Mouse (Mus musculus): ENCODE results near the gene Msl3. TPM values are rescaled to one million over a fixed set of nuclear protein-coding genes. Genes with fewer than 3 reads are reported as not detected.

The Msl3 gene
- polyA plus RNA-seq, 1 experiment from 2014 or later, result 33.7 TPM

- no peak for ATAC-seq (ENCODE audit: insufficient number of reproducible peaks, insufficient read depth, low FRiP score, low TSS enrichment, low read depth)
- Histone ChIP-seq H3K36me3 (peaks cover 19% of the 10 kb centered on the region), H3K4me2 (no peak overlapping the region), H3K4me3 (replicated peaks) (no peak overlapping the region), H3K9ac (replicated peaks) (no peak overlapping the region), H3K27ac (no peak overlapping the region), H3K27me3 (peaks cover 22% of the 10 kb centered on the region), H3K4me1 (replicated peaks) (no peaks in the 10 kb centered on the region), H3K9me3 (no peaks in the 10 kb centered on the region)
- 86% methylated on average over 3 of the region's 3 CpGs for WGBS
These were observed 26.0 kb downstream of the Msl3 start for GRCm38 (mm10) chrX:168647746-168648145.

- no peak overlapping the region for H3K4me2 ChIP-seq
- WGBS, result 86% methylated on average over 1 of the region's 1 CpGs
- H3K9ac ChIP-seq (replicated peaks), result no peak overlapping the region
- no peaks in the 10 kb centered on the region for H3K4me1 ChIP-seq (replicated peaks)
- H3K36me3 ChIP-seq, result no peaks in the 10 kb centered on the region
- no peak overlapping the region for H3K27ac ChIP-seq
- H3K9me3 ChIP-seq, result no peaks in the 10 kb centered on the region
- ATAC-seq (ENCODE audit: insufficient number of reproducible peaks, insufficient read depth, low FRiP score, low TSS enrichment, low read depth), result no peak
- H3K27me3 ChIP-seq, result peaks cover 17% of the 10 kb centered on the region
- H3K4me3 ChIP-seq (replicated peaks), result no peak overlapping the region
These were observed 30.2 kb downstream of the Msl3 start for GRCm38 (mm10) chrX:168643451-168643850.

DNA sequence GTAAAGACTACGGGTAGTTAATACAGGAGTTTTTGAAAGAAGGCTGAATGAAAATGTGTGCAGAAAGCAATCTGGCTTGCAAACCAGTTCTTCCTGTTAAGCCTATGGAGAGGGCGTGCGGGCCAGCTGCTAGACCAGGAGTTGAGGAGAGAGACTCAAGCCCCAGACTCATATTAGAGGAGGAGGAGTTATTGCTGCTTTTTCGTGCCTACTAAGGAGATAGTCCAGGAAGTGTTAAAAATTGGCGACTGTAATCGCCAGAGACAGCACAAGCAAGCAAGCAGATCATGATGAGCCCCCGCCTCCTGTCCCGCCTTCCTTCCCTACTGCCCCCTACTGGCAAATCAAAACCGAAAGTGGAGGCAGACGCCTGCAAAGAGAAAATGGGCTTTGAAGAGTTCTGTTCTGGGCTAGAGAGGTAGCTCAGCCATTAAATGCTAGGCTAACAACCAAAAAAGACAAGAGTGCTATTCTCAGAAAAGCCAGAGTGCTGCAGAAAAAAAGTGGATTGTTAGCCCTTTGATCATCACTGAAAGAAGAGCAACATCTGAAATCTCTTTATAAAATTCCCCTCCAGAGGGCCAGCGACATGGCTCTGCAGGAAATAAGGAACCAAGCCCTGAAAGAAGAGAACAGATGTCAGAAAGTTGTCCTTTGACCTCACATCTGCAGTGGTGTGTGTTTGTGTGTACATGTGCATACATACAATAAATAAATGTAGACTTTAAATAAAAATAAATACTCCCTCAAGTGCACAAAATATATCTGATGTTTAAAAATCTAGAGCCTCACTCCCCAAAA is 33.9 kb downstream of the Msl3 start:
- H3K4me2 ChIP-seq, result peak overlapping the region; percentile 43
- 23% methylated on average over 11 of the region's 11 CpGs for WGBS
- no peaks in the 10 kb centered on the region for H3K36me3 ChIP-seq
- no peak overlapping the region for H3K27ac ChIP-seq
- H3K27me3 ChIP-seq, result peaks cover 12% of the 10 kb centered on the region
- H3K9ac ChIP-seq (replicated peaks), result no peak overlapping the region
- no peaks in the 10 kb centered on the region for H3K9me3 ChIP-seq
- ATAC-seq (ENCODE audit: insufficient number of reproducible peaks, insufficient read depth, low FRiP score, low TSS enrichment, low read depth), result no peak
- no peaks in the 10 kb centered on the region for H3K4me1 ChIP-seq (replicated peaks)
- H3K4me3 ChIP-seq (replicated peaks), result peak overlapping the region; percentile 35

Other genes starting within 250 kb of the Msl3 start
- gene Frmpd4, start 96.7 kb downstream of the Msl3 start, polyA plus RNA-seq (2016; fragmentation: Nextera tagmentation; extraction: Ambion mirVana), result 0.08 and 0.13 TPM in 2 replicates
- 1.3 and 1.8 TPM in 2 replicates for gene Arhgap6, start 121.2 kb upstream of the Msl3 start, polyA plus RNA-seq (2016; fragmentation: Nextera tagmentation; extraction: Ambion mirVana)

Measured in limb, embryonic 12.5 days (tissue).